Mouse (Mus musculus): ENCODE results near the gene Ppp1r1a.
A peak's percentile ranks its signal among the peaks of the same experiment; 100 is the strongest.

Ppp1r1a gene

GRCm38 (mm10) chr15:103537822-103538213 lies at the start of gene Ppp1r1a:
Gene Ppp1r1a, minus strand, starts transcription at chr15:103538003.
- peak; percentile 76 for DNase-seq

- DNase-seq = no peak
These were observed 48.1 kb upstream of the Ppp1r1a start for GRCm38 (mm10) chr15:103585876-103586275.

GRCm38 (mm10) chr15:103564981-103565380 lies 27.2 kb upstream of the Ppp1r1a start, which contains the start of gene Glycam1:
Gene Glycam1, minus strand, starts transcription at chr15:103565081.
- no peak for DNase-seq

- peak; percentile 64 for DNase-seq
These were observed 14.4 kb upstream of the Ppp1r1a start for GRCm38 (mm10) chr15:103552096-103552690.

- DNase-seq = no peak
These were observed 13.2 kb upstream of the Ppp1r1a start for GRCm38 (mm10) chr15:103551053-103551452.

- DNase-seq = no peak
These were observed 11.7 kb upstream of the Ppp1r1a start for GRCm38 (mm10) chr15:103549475-103549874.

- no peak for DNase-seq
These were observed 10.2 kb upstream of the Ppp1r1a start for GRCm38 (mm10) chr15:103547983-103548382.

GRCm38 (mm10) chr15:103542526-103542925 lies 4.7 kb upstream of the Ppp1r1a start:
- peak; percentile 70 for DNase-seq

- no peak for DNase-seq
These were observed 2.8 kb upstream of the Ppp1r1a start for GRCm38 (mm10) chr15:103540646-103541045.

- no peak for DNase-seq
These were observed 1.5 kb upstream of the Ppp1r1a start for GRCm38 (mm10) chr15:103539259-103539658.

GRCm38 (mm10) chr15:103537011-103537821 lies 587 bp downstream of the Ppp1r1a start:
- DNase-seq = no peak

GRCm38 (mm10) chr15:103536456-103536855 lies 1.3 kb downstream of the Ppp1r1a start:
- no peak for DNase-seq

GRCm38 (mm10) chr15:103535786-103536185 lies 2.0 kb downstream of the Ppp1r1a start:
- no peak for DNase-seq

GRCm38 (mm10) chr15:103535030-103535429 lies 2.8 kb downstream of the Ppp1r1a start:
- no peak for DNase-seq

- no peak for DNase-seq
These were observed 3.7 kb downstream of the Ppp1r1a start for GRCm38 (mm10) chr15:103534054-103534620.

GRCm38 (mm10) chr15:103530372-103530771 lies 7.4 kb downstream of the Ppp1r1a start:
- peak; percentile 64 for DNase-seq

GRCm38 (mm10) chr15:103523156-103523555 lies 14.6 kb downstream of the Ppp1r1a start:
- no peak for DNase-seq

GRCm38 (mm10) chr15:103522458-103523099 lies 15.2 kb downstream of the Ppp1r1a start:
- DNase-seq = peak; percentile 14

GRCm38 (mm10) chr15:103519386-103520378 lies 18.1 kb downstream of the Ppp1r1a start:
- no peak for DNase-seq

GRCm38 (mm10) chr15:103518600-103519385 lies 19.0 kb downstream of the Ppp1r1a start:
- no peak for DNase-seq

- DNase-seq = no peak
These were observed 22.9 kb downstream of the Ppp1r1a start for GRCm38 (mm10) chr15:103514914-103515313.
